Mouse (Mus musculus) ES-E14 (cell line): ENCODE measurements around the gene Kirrel3. TPM values are rescaled to one million over a fixed set of nuclear protein-coding genes. Genes with fewer than 3 reads are reported as not detected.

Experiments used
- DNase-seq: peaks from one replicate; pipeline ENCODE4 v3.0.0-alpha.2; 2013; ENCODE audit warnings: low read depth, low spot score
- H3K27ac ChIP-seq: 2 replicates; pipeline ENCODE4 v1.5.1; 2012; ENCODE audit warnings: low read depth, mild to moderate bottlenecking, low read length, moderate library complexity, mixed read lengths; ENCODE audit not compliant: poor library complexity, insufficient read depth, severe bottlenecking
- H3K36me3 ChIP-seq: 2 replicates; pipeline ENCODE4 v1.6.1; 2012; ENCODE audit warnings: mild to moderate bottlenecking, low read length, moderate library complexity, mixed read lengths; ENCODE audit not compliant: control insufficient read depth, poor library complexity, insufficient read depth, severe bottlenecking
- H3K4me1 ChIP-seq, 2 experiments: fragments of 150-350 bp in 1 of 2; sonication (generic) in 1 of 2; 2 replicates each; pipeline ENCODE4 v1.6.1; 2012; ENCODE audit warnings: low read length in 2 of 2, mild to moderate bottlenecking in 1 of 2, mixed read lengths in 1 of 2; ENCODE audit not compliant: control insufficient read depth in 2 of 2, insufficient read depth in 2 of 2, poor library complexity in 1 of 2
- H3K4me3 ChIP-seq, 2 experiments: fragments of 150-350 bp in 1 of 2; sonication (generic) in 1 of 2; 2 replicates each; pipeline ENCODE4 v1.5.1; 2012; ENCODE audit warnings: low read length in 2 of 2, low read depth in 1 of 2, mild to moderate bottlenecking in 1 of 2, mixed read lengths in 1 of 2; ENCODE audit not compliant: insufficient read depth in 1 of 2, poor library complexity in 1 of 2, severe bottlenecking in 1 of 2
- H3K9ac ChIP-seq: 2 replicates; pipeline ENCODE4 v1.6.1; 2012; ENCODE audit warnings: low read depth, mild to moderate bottlenecking, low read length, mixed read lengths; ENCODE audit not compliant: poor library complexity, insufficient read depth, severe bottlenecking
- H3K9me3 ChIP-seq: fragments of 150-350 bp; sonication (generic); 2 replicates; pipeline ENCODE4 v1.6.1; 2012; ENCODE audit warnings: low read depth, mild to moderate bottlenecking, low read length; ENCODE audit not compliant: control insufficient read depth, insufficient read depth
- CHD2 ChIP-seq: IDR thresholded peaks from 2 replicates; pipeline ENCODE4 v1.6.1; 2014; ENCODE audit warnings: mild to moderate bottlenecking, low read depth, low read length, inconsistent platforms
- HCFC1 ChIP-seq: IDR thresholded peaks from 2 replicates; pipeline ENCODE4 v1.6.1; 2012; ENCODE audit warnings: low read length, inconsistent platforms, borderline replicate concordance; ENCODE audit not compliant: insufficient read depth
- MAFK ChIP-seq: IDR thresholded peaks from 2 replicates; pipeline ENCODE4 v1.6.1; 2014; ENCODE audit warnings: mild to moderate bottlenecking, low read depth, low read length, inconsistent platforms; ENCODE audit not compliant: insufficient read depth
- ZC3H11A ChIP-seq: IDR thresholded peaks from 2 replicates; pipeline ENCODE4 v1.6.1; 2012; ENCODE audit warnings: low read depth, mild to moderate bottlenecking, inconsistent platforms, low read length, borderline replicate concordance
- ZNF384 ChIP-seq: IDR thresholded peaks from 2 replicates; pipeline ENCODE4 v1.6.1; 2012; ENCODE audit warnings: low read depth, low read length, inconsistent platforms
- in situ Hi-C, 2 experiments: fragments of 600-800 bp; cut with MboI; formaldehyde crosslinking; loops; one replicate each; pipeline ENCODE4 v1.15.1; 2025; ENCODE audit warnings: low sequenced_read_pairs in 2 of 2, inconsistent platforms in 1 of 2; ENCODE audit not compliant: unreplicated experiment in 2 of 2
- total RNA-seq: library from RNA; depleted of rRNA; stranded (reverse); fragments of 300-350 nt; gene quantifications from 2 replicates; pipeline ENCODE4 v1.2.3, GENCODE M21; 2012

Kirrel3 gene
- total RNA-seq, 1 experiment, result 0.67 TPM

DNA sequence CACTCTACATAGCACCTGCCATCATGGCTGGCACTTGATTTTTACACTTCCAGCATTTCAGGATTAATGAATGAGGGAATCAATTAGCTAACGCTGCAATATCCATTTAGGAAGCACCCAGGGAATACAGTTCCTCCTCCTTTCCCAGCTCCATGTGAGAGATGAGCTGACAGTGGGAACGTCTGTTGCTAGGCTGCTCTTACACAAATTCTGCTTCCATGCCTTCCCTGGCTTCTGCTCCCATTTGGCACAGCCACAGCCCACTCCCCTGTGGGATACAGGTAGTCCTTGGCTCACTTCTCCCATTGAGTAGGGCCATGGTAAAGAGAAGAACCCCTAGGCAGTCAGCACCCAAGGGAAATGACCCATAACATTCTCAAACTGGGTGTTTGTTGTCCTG, 185.2 kb downstream of the Kirrel3 start:
- H3K4me3 ChIP-seq, result no peak overlapping the region
- DNase-seq, result no peak
- no peak overlapping the region for H3K27ac ChIP-seq
- no peaks in the 10 kb centered on the region for H3K9me3 ChIP-seq
- no peak overlapping the region for H3K9ac ChIP-seq
- in situ Hi-C loops, result no loop called here
- no peaks in the 10 kb centered on the region for H3K4me1 ChIP-seq
- TF ChIP-seq CHD2 (no peak), HCFC1 (no peak), ZC3H11A (no peak), ZNF384 (no peak), MAFK (no peak)
- H3K36me3 ChIP-seq, result no peaks in the 10 kb centered on the region

DNA sequence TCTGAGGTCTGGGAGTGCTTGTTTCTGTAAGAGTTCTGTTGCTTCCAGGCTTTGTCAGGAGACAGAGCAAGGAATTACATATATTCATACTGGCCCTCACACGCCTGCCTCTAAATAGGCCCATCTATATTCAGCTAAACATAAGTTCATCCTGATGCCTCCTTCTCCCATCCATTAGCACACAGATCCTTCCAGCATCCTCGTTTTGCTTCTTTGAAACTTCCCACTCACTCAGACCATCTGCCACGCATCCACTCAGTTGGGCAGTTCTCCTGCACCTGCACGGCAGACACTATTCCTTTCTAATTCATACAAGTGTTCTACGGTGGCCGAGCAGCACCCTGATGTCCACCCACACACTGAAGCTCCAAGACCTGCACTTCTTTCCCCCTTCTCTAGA, 201.1 kb downstream of the Kirrel3 start:
- no peak for DNase-seq
- in situ Hi-C loops, result no loop called here
- H3K36me3 ChIP-seq, result no peaks in the 10 kb centered on the region
- H3K4me1 ChIP-seq, result no peaks in the 10 kb centered on the region
- H3K9me3 ChIP-seq, result no peaks in the 10 kb centered on the region
- TF ChIP-seq CHD2, result no peak
- no peak for TF ChIP-seq MAFK
- TF ChIP-seq ZC3H11A, result no peak
- no peak for TF ChIP-seq HCFC1
- TF ChIP-seq ZNF384, result no peak
- no peak overlapping the region for H3K9ac ChIP-seq
- no peak overlapping the region for H3K27ac ChIP-seq
- H3K4me3 ChIP-seq, result no peak overlapping the region

DNA sequence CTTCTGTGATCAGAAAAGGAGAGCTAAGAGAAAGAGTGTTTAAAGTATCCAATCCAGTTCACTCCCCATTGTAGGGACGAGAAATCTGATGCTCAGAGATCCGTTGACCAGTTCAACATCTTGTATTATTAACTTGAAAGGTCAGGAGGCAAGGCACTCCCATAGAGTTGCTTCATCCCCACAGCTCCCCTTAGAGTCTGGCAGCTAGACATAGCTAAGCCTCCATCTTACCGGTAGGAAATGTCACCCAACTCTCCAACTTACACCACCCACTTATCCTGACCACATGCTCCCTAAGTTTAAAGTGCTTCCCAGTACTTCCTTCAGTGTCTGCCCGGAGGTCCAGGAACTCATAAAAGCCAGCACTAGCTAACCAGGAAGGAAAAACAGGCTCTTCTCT, 202.7 kb downstream of the Kirrel3 start:
- Histone ChIP-seq H3K36me3 (no peaks in the 10 kb centered on the region), H3K4me1 (no peaks in the 10 kb centered on the region), H3K9ac (no peak overlapping the region), H3K27ac (no peak overlapping the region), H3K4me3 (no peak overlapping the region), H3K9me3 (no peaks in the 10 kb centered on the region)
- in situ Hi-C loops, result no loop called here
- DNase-seq, result no peak
- TF ChIP-seq CHD2, result no peak
- TF ChIP-seq ZNF384, result no peak
- no peak for TF ChIP-seq MAFK
- TF ChIP-seq HCFC1, result no peak
- TF ChIP-seq ZC3H11A, result no peak

DNA sequence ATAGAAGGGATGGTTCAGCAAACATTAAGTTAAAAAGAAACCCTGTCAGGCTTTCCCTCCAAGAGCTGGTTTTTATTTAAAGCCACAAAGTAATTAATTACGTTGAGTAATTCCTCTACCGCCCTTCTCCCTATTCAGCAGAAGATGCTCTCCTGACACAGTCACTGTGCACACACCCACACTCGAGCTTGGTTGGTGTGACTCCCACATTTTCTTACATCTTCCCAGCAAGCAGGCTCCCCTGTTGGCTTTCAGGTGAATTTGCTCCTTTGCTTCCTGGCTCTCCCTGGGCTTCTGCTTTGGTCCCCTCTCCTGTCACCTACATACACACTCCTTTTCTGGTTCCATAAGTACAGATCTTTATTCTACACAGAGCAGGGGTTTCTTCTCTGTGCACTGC, 203.7 kb downstream of the Kirrel3 start:
- in situ Hi-C loops, result no loop called here
- no peaks in the 10 kb centered on the region for H3K4me1 ChIP-seq
- H3K36me3 ChIP-seq, result no peaks in the 10 kb centered on the region
- no peak for TF ChIP-seq MAFK
- TF ChIP-seq ZNF384, result no peak
- TF ChIP-seq ZC3H11A, result no peak
- TF ChIP-seq CHD2, result no peak
- no peak for TF ChIP-seq HCFC1
- no peak overlapping the region for H3K27ac ChIP-seq
- no peak overlapping the region for H3K9ac ChIP-seq
- no peak overlapping the region for H3K4me3 ChIP-seq
- H3K9me3 ChIP-seq, result no peaks in the 10 kb centered on the region
- DNase-seq, result no peak

DNA sequence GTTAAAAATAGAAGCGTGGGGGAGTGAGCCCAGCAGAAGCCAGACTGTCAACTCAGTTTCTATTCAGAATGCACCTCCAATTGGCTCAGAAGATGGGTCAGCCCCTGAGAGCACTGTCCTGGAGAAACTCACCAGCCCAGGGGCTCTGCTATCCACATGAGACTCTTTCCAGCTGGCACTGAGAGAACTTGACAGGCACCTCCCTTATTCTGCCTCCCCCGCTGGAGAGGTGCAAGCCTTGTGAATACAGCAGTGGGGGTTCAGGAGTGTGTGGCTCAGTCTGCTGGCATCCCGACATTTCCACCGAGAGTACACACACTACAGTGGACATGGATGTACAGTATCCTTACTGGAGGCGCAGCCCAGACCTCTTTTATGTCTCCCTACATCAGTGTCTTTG, 210.0 kb downstream of the Kirrel3 start:
- TF ChIP-seq ZNF384, result no peak
- no peak for TF ChIP-seq ZC3H11A
- TF ChIP-seq HCFC1, result no peak
- no peak for TF ChIP-seq CHD2
- TF ChIP-seq MAFK, result no peak
- in situ Hi-C loops, result no loop called here
- Histone ChIP-seq H3K9ac (no peak overlapping the region), H3K27ac (no peak overlapping the region), H3K36me3 (no peaks in the 10 kb centered on the region), H3K4me3 (no peak overlapping the region), H3K9me3 (no peaks in the 10 kb centered on the region), H3K4me1 (no peaks in the 10 kb centered on the region)
- DNase-seq, result no peak
